Mouse (Mus musculus): ENCODE measurements at regions not wholly inside any gene's neighbourhood (a gene's known extent, or its start where the extent isn't known, plus 50 kb on each side); places are given as distances from the start of the nearest gene placed in this dataset.

- ATAC-seq (ENCODE audit: borderline replicate concordance, extremely low read depth, low FRiP score, low TSS enrichment): no peak
- Histone ChIP-seq H3K9me3 (no peaks in the 10 kb centered on the region), H3K4me3 (no peak overlapping the region)
Observed at GRCm38 (mm10) chr10:102943156-102943555, 86.9 kb downstream of the Alx1 start.

GRCm38 (mm10) chr10:102940823-102941519, 89.0 kb downstream of the Alx1 start:
- Histone ChIP-seq H3K9ac (no peak overlapping the region), H3K36me3 (no peaks in the 10 kb centered on the region), H3K27ac (no peak overlapping the region), H3K4me2 (no peak overlapping the region), H3K9me3 (no peaks in the 10 kb centered on the region), H3K27me3 (no peaks in the 10 kb centered on the region), H3K4me3 (no peak overlapping the region), H3K4me1 (no peaks in the 10 kb centered on the region)
- ATAC-seq (ENCODE audit: borderline replicate concordance, extremely low read depth, low FRiP score, low TSS enrichment): no peak

More at GRCm38 (mm10) chr10:102943156-102943555, 86.9 kb downstream of the Alx1 start:
- Histone ChIP-seq H3K27ac (no peak overlapping the region), H3K9ac (no peak overlapping the region), H3K27me3 (no peaks in the 10 kb centered on the region), H3K4me2 (no peak overlapping the region), H3K36me3 (no peaks in the 10 kb centered on the region), H3K4me1 (no peaks in the 10 kb centered on the region)

- no peaks in the 10 kb centered on the region for H3K36me3 ChIP-seq
- WGBS: 37% methylated on average over 3 of the region's 3 CpGs
- H3K4me2 ChIP-seq: no peak overlapping the region
- H3K9ac ChIP-seq: no peak overlapping the region
- H3K4me3 ChIP-seq: no peak overlapping the region
- H3K27me3 ChIP-seq: no peaks in the 10 kb centered on the region
- no peak for ATAC-seq (ENCODE audit: borderline replicate concordance, extremely low read depth, low FRiP score, low TSS enrichment)
- no peaks in the 10 kb centered on the region for H3K9me3 ChIP-seq
- no peaks in the 10 kb centered on the region for H3K4me1 ChIP-seq
- no peak overlapping the region for H3K27ac ChIP-seq
Observed at GRCm38 (mm10) chr10:102931445-102931844, 98.6 kb downstream of the Alx1 start.

- no peaks in the 10 kb centered on the region for H3K36me3 ChIP-seq
- ATAC-seq (ENCODE audit: borderline replicate concordance, extremely low read depth, low FRiP score, low TSS enrichment): no peak
- no peaks in the 10 kb centered on the region for H3K9me3 ChIP-seq
- no peak overlapping the region for H3K4me3 ChIP-seq
- no peaks in the 10 kb centered on the region for H3K27me3 ChIP-seq
- H3K4me1 ChIP-seq: no peaks in the 10 kb centered on the region
- H3K4me2 ChIP-seq: no peak overlapping the region
- H3K27ac ChIP-seq: no peak overlapping the region
- 45% methylated on average over 1 of the region's 1 CpGs for WGBS
- H3K9ac ChIP-seq: no peak overlapping the region
Observed at GRCm38 (mm10) chr10:102928651-102929050, 101.4 kb downstream of the Alx1 start.

- Histone ChIP-seq H3K36me3 (no peaks in the 10 kb centered on the region), H3K4me3 (no peak overlapping the region), H3K4me2 (no peak overlapping the region), H3K9me3 (no peaks in the 10 kb centered on the region), H3K9ac (no peak overlapping the region), H3K27ac (no peak overlapping the region), H3K27me3 (no peaks in the 10 kb centered on the region), H3K4me1 (no peaks in the 10 kb centered on the region)
- 7% methylated on average over 2 of the region's 2 CpGs for WGBS
- ATAC-seq (ENCODE audit: borderline replicate concordance, extremely low read depth, low FRiP score, low TSS enrichment): no peak
Observed at GRCm38 (mm10) chr10:102897368-102897767, 132.6 kb downstream of the Alx1 start.

- Histone ChIP-seq H3K36me3 (no peaks in the 10 kb centered on the region), H3K9ac (no peak overlapping the region), H3K4me3 (no peak overlapping the region), H3K27ac (no peak overlapping the region), H3K4me1 (no peaks in the 10 kb centered on the region), H3K4me2 (no peak overlapping the region), H3K9me3 (no peaks in the 10 kb centered on the region), H3K27me3 (no peaks in the 10 kb centered on the region)
- 13% methylated on average over 1 of the region's 1 CpGs for WGBS
- ATAC-seq (ENCODE audit: borderline replicate concordance, extremely low read depth, low FRiP score, low TSS enrichment): no peak
Observed at GRCm38 (mm10) chr10:102895952-102896351, 134.1 kb downstream of the Alx1 start.

- H3K4me3 ChIP-seq: no peak overlapping the region
- H3K4me1 ChIP-seq: no peaks in the 10 kb centered on the region
- no peaks in the 10 kb centered on the region for H3K27me3 ChIP-seq
- no peak for ATAC-seq (ENCODE audit: borderline replicate concordance, extremely low read depth, low FRiP score, low TSS enrichment)
- no peak overlapping the region for H3K9ac ChIP-seq
- H3K4me2 ChIP-seq: no peak overlapping the region
- WGBS: 87% methylated on average over 3 of the region's 3 CpGs
- no peak overlapping the region for H3K27ac ChIP-seq
- H3K36me3 ChIP-seq: no peaks in the 10 kb centered on the region
- no peaks in the 10 kb centered on the region for H3K9me3 ChIP-seq
Observed at GRCm38 (mm10) chr10:102892373-102892772, 137.6 kb downstream of the Alx1 start.

- 71% methylated on average over 3 of the region's 3 CpGs for WGBS
- H3K36me3 ChIP-seq: no peaks in the 10 kb centered on the region
- no peak overlapping the region for H3K27ac ChIP-seq
- no peak overlapping the region for H3K4me3 ChIP-seq
- no peaks in the 10 kb centered on the region for H3K27me3 ChIP-seq
- ATAC-seq (ENCODE audit: borderline replicate concordance, extremely low read depth, low FRiP score, low TSS enrichment): no peak
- no peak overlapping the region for H3K9ac ChIP-seq
- no peaks in the 10 kb centered on the region for H3K4me1 ChIP-seq
- H3K4me2 ChIP-seq: no peak overlapping the region
- H3K9me3 ChIP-seq: no peaks in the 10 kb centered on the region
Observed at GRCm38 (mm10) chr10:102889709-102890108, 140.3 kb downstream of the Alx1 start.

- Histone ChIP-seq H3K4me1 (no peaks in the 10 kb centered on the region), H3K9me3 (no peaks in the 10 kb centered on the region), H3K27ac (no peak overlapping the region), H3K27me3 (no peaks in the 10 kb centered on the region), H3K9ac (no peak overlapping the region), H3K36me3 (no peaks in the 10 kb centered on the region), H3K4me3 (no peak overlapping the region), H3K4me2 (no peak overlapping the region)
- WGBS: 54% methylated on average over 6 of the region's 6 CpGs
- ATAC-seq (ENCODE audit: borderline replicate concordance, extremely low read depth, low FRiP score, low TSS enrichment): no peak
Observed at GRCm38 (mm10) chr10:102881824-102882438, 148.1 kb downstream of the Alx1 start.

- no peak overlapping the region for H3K27ac ChIP-seq
- H3K4me3 ChIP-seq: no peak overlapping the region
- H3K9ac ChIP-seq: no peak overlapping the region
- peak; percentile 42; the same call in 1 of the 2 replicates for ATAC-seq (ENCODE audit: borderline replicate concordance, extremely low read depth, low FRiP score, low TSS enrichment)
- no peaks in the 10 kb centered on the region for H3K36me3 ChIP-seq
- H3K27me3 ChIP-seq: no peaks in the 10 kb centered on the region
- WGBS: 24% methylated on average over 11 of the region's 11 CpGs
- no peaks in the 10 kb centered on the region for H3K9me3 ChIP-seq
- peak overlapping the region; percentile 31 for H3K4me2 ChIP-seq
- H3K4me1 ChIP-seq: no peaks in the 10 kb centered on the region
Observed at GRCm38 (mm10) chr10:102878010-102878409, 152.0 kb downstream of the Alx1 start.

GRCm38 (mm10) chr10:102876946-102877345, 153.1 kb downstream of the Alx1 start:
- 69% methylated on average over 3 of the region's 3 CpGs for WGBS
- no peaks in the 10 kb centered on the region for H3K4me1 ChIP-seq
- no peak overlapping the region for H3K4me2 ChIP-seq
- no peak overlapping the region for H3K27ac ChIP-seq
- no peaks in the 10 kb centered on the region for H3K36me3 ChIP-seq
- no peak for ATAC-seq (ENCODE audit: borderline replicate concordance, extremely low read depth, low FRiP score, low TSS enrichment)
- no peaks in the 10 kb centered on the region for H3K27me3 ChIP-seq
- no peak overlapping the region for H3K9ac ChIP-seq
- no peak overlapping the region for H3K4me3 ChIP-seq
- no peaks in the 10 kb centered on the region for H3K9me3 ChIP-seq

GRCm38 (mm10) chr10:102866920-102867319, 163.1 kb downstream of the Alx1 start:
- no peaks in the 10 kb centered on the region for H3K27me3 ChIP-seq
- no peaks in the 10 kb centered on the region for H3K9me3 ChIP-seq
- no peak for ATAC-seq (ENCODE audit: borderline replicate concordance, extremely low read depth, low FRiP score, low TSS enrichment)
- no peak overlapping the region for H3K27ac ChIP-seq
- no peaks in the 10 kb centered on the region for H3K4me1 ChIP-seq
- no peak overlapping the region for H3K4me3 ChIP-seq
- H3K9ac ChIP-seq: no peak overlapping the region
- no peaks in the 10 kb centered on the region for H3K36me3 ChIP-seq
- H3K4me2 ChIP-seq: no peak overlapping the region
- 17% methylated on average over 4 of the region's 4 CpGs for WGBS

All from lung, embryonic 15.5 days (tissue).